Mouse (Mus musculus): ENCODE results near the gene Dscam. TPM values are rescaled to one million over a fixed set of nuclear protein-coding genes. Genes with fewer than 3 reads are reported as not detected.

Gene Dscam
- polyA plus RNA-seq, 1 experiment from 2014 or later: 4.8 TPM

- Histone ChIP-seq H3K27ac (replicated peaks) (no peak overlapping the region), H3K4me2 (replicated peaks) (no peak overlapping the region), H3K9me3 (no peaks in the 10 kb centered on the region), H3K9ac (replicated peaks) (no peak overlapping the region), H3K36me3 (no peaks in the 10 kb centered on the region), H3K4me3 (no peak overlapping the region), H3K4me1 (peaks cover 24% of the 10 kb centered on the region), H3K27me3 (no peaks in the 10 kb centered on the region)
- no peak for ATAC-seq (ENCODE audit: low FRiP score, low read depth)
- 76% methylated on average over 3 of the region's 3 CpGs for WGBS
Measured at GRCm38 (mm10) chr16:97014343-97014742, 156.2 kb downstream of the Dscam start.

GRCm38 (mm10) chr16:97009116-97010055 is 161.2 kb downstream of the Dscam start:
- Histone ChIP-seq H3K27ac (replicated peaks) (peak overlapping the region; percentile 77), H3K9me3 (no peaks in the 10 kb centered on the region), H3K4me2 (replicated peaks) (no peak overlapping the region), H3K4me1 (peaks cover 36% of the 10 kb centered on the region), H3K4me3 (no peak overlapping the region), H3K9ac (replicated peaks) (no peak overlapping the region), H3K27me3 (no peaks in the 10 kb centered on the region), H3K36me3 (no peaks in the 10 kb centered on the region)
- WGBS: 54% methylated on average over 4 of the region's 4 CpGs
- ATAC-seq (ENCODE audit: low FRiP score, low read depth): peak; percentile 59; the same call in 1 of the 2 replicates

GRCm38 (mm10) chr16:97007892-97008527 is 162.5 kb downstream of the Dscam start:
- Histone ChIP-seq H3K27me3 (no peaks in the 10 kb centered on the region), H3K9me3 (no peaks in the 10 kb centered on the region), H3K36me3 (no peaks in the 10 kb centered on the region), H3K4me3 (no peak overlapping the region), H3K4me1 (peaks cover 44% of the 10 kb centered on the region), H3K9ac (replicated peaks) (no peak overlapping the region), H3K4me2 (replicated peaks) (no peak overlapping the region), H3K27ac (replicated peaks) (peak overlapping the region; percentile 90)
- WGBS: 73% methylated on average over 11 of the region's 11 CpGs
- ATAC-seq (ENCODE audit: low FRiP score, low read depth): no peak

- no peaks in the 10 kb centered on the region for H3K9me3 ChIP-seq
- peaks cover 53% of the 10 kb centered on the region for H3K4me1 ChIP-seq
- no peaks in the 10 kb centered on the region for H3K36me3 ChIP-seq
- no peak overlapping the region for H3K4me3 ChIP-seq
- H3K4me2 ChIP-seq (replicated peaks): no peak overlapping the region
- H3K27ac ChIP-seq (replicated peaks): peak overlapping the region; percentile 90
- ATAC-seq (ENCODE audit: low FRiP score, low read depth): peak; percentile 5; the same call in 1 of the 2 replicates
- H3K9ac ChIP-seq (replicated peaks): no peak overlapping the region
- no peaks in the 10 kb centered on the region for H3K27me3 ChIP-seq
Measured at GRCm38 (mm10) chr16:97006854-97007182, 163.7 kb downstream of the Dscam start.

GRCm38 (mm10) chr16:97006041-97006853 is 164.3 kb downstream of the Dscam start:
- Histone ChIP-seq H3K27me3 (no peaks in the 10 kb centered on the region), H3K4me3 (no peak overlapping the region), H3K9me3 (no peaks in the 10 kb centered on the region), H3K36me3 (no peaks in the 10 kb centered on the region), H3K4me2 (replicated peaks) (no peak overlapping the region), H3K27ac (replicated peaks) (peak overlapping the region; percentile 90), H3K4me1 (peaks cover 53% of the 10 kb centered on the region), H3K9ac (replicated peaks) (no peak overlapping the region)
- peak; percentile 84 for ATAC-seq (ENCODE audit: low FRiP score, low read depth)
- WGBS: 37% methylated on average over 9 of the region's 9 CpGs

- Histone ChIP-seq H3K27ac (replicated peaks) (peak overlapping the region; percentile 81), H3K9me3 (no peaks in the 10 kb centered on the region), H3K4me1 (peaks cover 42% of the 10 kb centered on the region), H3K4me3 (no peak overlapping the region), H3K27me3 (no peaks in the 10 kb centered on the region), H3K4me2 (replicated peaks) (no peak overlapping the region), H3K9ac (replicated peaks) (no peak overlapping the region), H3K36me3 (no peaks in the 10 kb centered on the region)
- WGBS: 75% methylated on average over 1 of the region's 1 CpGs
- no peak for ATAC-seq (ENCODE audit: low FRiP score, low read depth)
Measured at GRCm38 (mm10) chr16:97003965-97004364, 166.6 kb downstream of the Dscam start.

GRCm38 (mm10) chr16:97002837-97003236 is 167.7 kb downstream of the Dscam start:
- Histone ChIP-seq H3K27ac (replicated peaks) (peak overlapping the region; percentile 81), H3K4me3 (no peak overlapping the region), H3K9me3 (no peaks in the 10 kb centered on the region), H3K9ac (replicated peaks) (no peak overlapping the region), H3K4me2 (replicated peaks) (no peak overlapping the region), H3K4me1 (peaks cover 33% of the 10 kb centered on the region), H3K27me3 (no peaks in the 10 kb centered on the region), H3K36me3 (no peaks in the 10 kb centered on the region)
- WGBS: 46% methylated on average over 2 of the region's 2 CpGs
- 0 out of 2 replicates have a peak, but pooled peaks have one; percentile 24 for ATAC-seq (ENCODE audit: low FRiP score, low read depth)

- no peak overlapping the region for H3K4me2 ChIP-seq (replicated peaks)
- ATAC-seq (ENCODE audit: low FRiP score, low read depth): peak; percentile 54; the same call in 1 of the 2 replicates
- H3K27ac ChIP-seq (replicated peaks): peak overlapping the region; percentile 81
- H3K27me3 ChIP-seq: no peaks in the 10 kb centered on the region
- 46% methylated on average over 3 of the region's 3 CpGs for WGBS
- H3K9ac ChIP-seq (replicated peaks): 0 out of 2 replicates have a peak overlapping the region, but pooled peaks have one; percentile 11
- no peak overlapping the region for H3K4me3 ChIP-seq
- H3K36me3 ChIP-seq: no peaks in the 10 kb centered on the region
- H3K9me3 ChIP-seq: no peaks in the 10 kb centered on the region
- peaks cover 27% of the 10 kb centered on the region for H3K4me1 ChIP-seq
Measured at GRCm38 (mm10) chr16:97002189-97002588, 168.4 kb downstream of the Dscam start.

- H3K36me3 ChIP-seq: no peaks in the 10 kb centered on the region
- no peak overlapping the region for H3K4me2 ChIP-seq (replicated peaks)
- H3K9me3 ChIP-seq: no peaks in the 10 kb centered on the region
- ATAC-seq (ENCODE audit: low FRiP score, low read depth): no peak
- H3K9ac ChIP-seq (replicated peaks): no peak overlapping the region
- WGBS: 53% methylated on average over 3 of the region's 3 CpGs
- H3K4me1 ChIP-seq: peaks cover under 1% of the 10 kb centered on the region; the same call in 1 of the 2 replicates
- no peaks in the 10 kb centered on the region for H3K27me3 ChIP-seq
- H3K27ac ChIP-seq (replicated peaks): no peak overlapping the region
- H3K4me3 ChIP-seq: no peak overlapping the region
Measured at GRCm38 (mm10) chr16:96996854-96997253, 173.7 kb downstream of the Dscam start.

- H3K4me3 ChIP-seq: no peak overlapping the region
- H3K27ac ChIP-seq (replicated peaks): no peak overlapping the region
- no peaks in the 10 kb centered on the region for H3K9me3 ChIP-seq
- H3K36me3 ChIP-seq: no peaks in the 10 kb centered on the region
- H3K9ac ChIP-seq (replicated peaks): no peak overlapping the region
- no peaks in the 10 kb centered on the region for H3K4me1 ChIP-seq
- H3K4me2 ChIP-seq (replicated peaks): no peak overlapping the region
- 77% methylated on average over 4 of the region's 4 CpGs for WGBS
- no peaks in the 10 kb centered on the region for H3K27me3 ChIP-seq
- no peak for ATAC-seq (ENCODE audit: low FRiP score, low read depth)
Measured at GRCm38 (mm10) chr16:96995858-96996257, 174.7 kb downstream of the Dscam start.

- 86% methylated on average over 2 of the region's 2 CpGs for WGBS
- no peaks in the 10 kb centered on the region for H3K36me3 ChIP-seq
- H3K4me3 ChIP-seq: no peak overlapping the region
- H3K27me3 ChIP-seq: no peaks in the 10 kb centered on the region
- H3K9ac ChIP-seq (replicated peaks): no peak overlapping the region
- no peaks in the 10 kb centered on the region for H3K9me3 ChIP-seq
- no peak overlapping the region for H3K27ac ChIP-seq (replicated peaks)
- H3K4me2 ChIP-seq (replicated peaks): no peak overlapping the region
- no peak for ATAC-seq (ENCODE audit: low FRiP score, low read depth)
- H3K4me1 ChIP-seq: no peaks in the 10 kb centered on the region
Measured at GRCm38 (mm10) chr16:96987396-96987795, 183.2 kb downstream of the Dscam start.
